ENCODE assay signal across 23 mouse cellular contexts in the genomic region with DNA sequence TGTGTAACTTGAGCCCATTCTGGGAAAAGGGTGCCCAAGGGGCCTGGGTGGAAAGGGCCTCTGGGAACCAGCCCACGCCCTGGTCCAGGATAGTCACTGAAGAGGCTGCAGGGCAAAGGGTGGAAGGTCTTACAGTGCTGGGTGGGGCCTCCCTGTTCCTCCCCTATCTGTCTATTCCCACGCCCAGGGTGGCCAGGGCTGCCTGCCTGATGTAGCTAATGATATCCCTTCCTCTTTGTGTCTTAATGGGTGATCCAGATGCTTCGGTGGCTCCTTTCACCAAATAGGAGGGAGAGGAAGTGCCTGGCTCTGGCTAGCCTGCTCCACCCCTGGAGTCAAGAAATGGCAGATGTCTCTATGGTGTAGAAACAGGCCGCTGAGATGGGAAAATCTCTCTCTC. TPM values are rescaled to one million over a fixed set of nuclear protein-coding genes. Genes with fewer than 3 reads are reported as not detected.
DNase-seq lines count a peak whose midpoint lies in the region; ATAC-seq lines count a peak whose summit lies in the region.
"Had no signal": no experiment of that assay in that cellular context is flagged by ENCODE, and none has a peak within 500 bp of the region (broad histone marks: within the 10 kb centered on the region; RNA-seq: fewer than 3 reads in every experiment).

No protein-coding gene starts in this region.

- no peak overlapping the region for H3K27ac ChIP-seq in limb, embryonic 13.5 days
- H3K27ac ChIP-seq in limb, embryonic 10.5 days = no peak overlapping the region
- H3K27ac ChIP-seq in liver, embryonic 12.5 days = peak overlapping the region; percentile 79
- no peak overlapping the region for H3K27ac ChIP-seq in forebrain, embryonic 16.5 days (ENCODE audit: low read length)
- H3K27ac ChIP-seq: stomach, postnatal 0 days had no signal

- H3K27me3 ChIP-seq in limb, embryonic 13.5 days = no peaks in the 10 kb centered on the region
- no peaks in the 10 kb centered on the region for H3K27me3 ChIP-seq in limb, embryonic 10.5 days (ENCODE audit: low read depth, poor library complexity, severe bottlenecking)
- H3K27me3 ChIP-seq in liver, embryonic 12.5 days (replicated peaks) = 0 out of 2 replicates have a peak, but pooled peaks cover 2% of the 10 kb centered on the region
- H3K27me3 ChIP-seq in forebrain, embryonic 16.5 days (replicated peaks; ENCODE audit: control insufficient read depth, insufficient read depth, low read length) = no peaks in the 10 kb centered on the region

- H3K4me1 ChIP-seq in limb, embryonic 13.5 days = peaks cover 17% of the 10 kb centered on the region
- peaks cover 19% of the 10 kb centered on the region for H3K4me1 ChIP-seq in limb, embryonic 10.5 days
- peaks cover 48% of the 10 kb centered on the region for H3K4me1 ChIP-seq in liver, embryonic 12.5 days
- peaks cover 18% of the 10 kb centered on the region for H3K4me1 ChIP-seq in forebrain, embryonic 16.5 days (replicated peaks; ENCODE audit: control insufficient read depth, insufficient read depth, low read length)

- peaks cover 26% of the 10 kb centered on the region for H3K36me3 ChIP-seq in limb, embryonic 13.5 days
- peaks cover 50% of the 10 kb centered on the region for H3K36me3 ChIP-seq in limb, embryonic 10.5 days
- H3K36me3 ChIP-seq in liver, embryonic 12.5 days = peaks cover 19% of the 10 kb centered on the region
- H3K36me3 ChIP-seq in forebrain, embryonic 16.5 days (ENCODE audit: control insufficient read depth, insufficient read depth) = no peaks in the 10 kb centered on the region

- H3K4me3 ChIP-seq in limb, embryonic 13.5 days = no peak overlapping the region
- H3K4me3 ChIP-seq in limb, embryonic 10.5 days = no peak overlapping the region
- H3K4me3 ChIP-seq in liver, embryonic 12.5 days = peak overlapping the region; percentile 25
- no peak overlapping the region for H3K4me3 ChIP-seq in forebrain, embryonic 16.5 days (replicated peaks; ENCODE audit: low read length)

- peak; percentile 12 to 29 for DNase-seq in adrenal gland, adult (ENCODE audit: inconsistent age in 2 of 2, low spot score in 1 of 2)
- DNase-seq in adrenal gland, adult 2 months = no peak
- DNase-seq in limb, embryonic 10.5 days (ENCODE audit: low spot score) = no peak
- DNase-seq in left cerebral cortex, postnatal 36 days (ENCODE audit: low spot score in 2 of 2) = no peak
- no peak for DNase-seq in retina, postnatal 1 day
- DNase-seq: cerebellum, adult 8-10 months; embryo, embryonic 11 days; kidney, adult 2 months; kidney, postnatal 36 days; left cerebral cortex, postnatal 4 days; right cerebral cortex, adult 18-20 months; thymus, postnatal 14 days had no signal

- 0 out of 2 replicates have a peak overlapping the region, but pooled peaks have one; percentile 25 for H3K9ac ChIP-seq in limb, embryonic 13.5 days
- H3K9ac ChIP-seq in liver, embryonic 12.5 days = peak overlapping the region; percentile 52
- H3K9ac ChIP-seq in forebrain, embryonic 16.5 days (replicated peaks; ENCODE audit: low read depth, low read length) = no peak overlapping the region

- whole genome bisulfite sequencing in limb, embryonic 13.5 days = 88% methylated on average over 4 of the region's 4 CpGs
- WGBS in limb, embryonic 10.5 days = 82% methylated on average over 4 of the region's 4 CpGs
- 24% methylated on average over 4 of the region's 4 CpGs for WGBS in liver, embryonic 12.5 days (ENCODE audit: insufficient replicate concordance)
- 87% methylated on average over 4 of the region's 4 CpGs for WGBS in forebrain, embryonic 16.5 days

- no peak for ATAC-seq in limb, embryonic 13.5 days (ENCODE audit: low FRiP score, low read depth)
- ATAC-seq in liver, embryonic 12.5 days = peak; percentile 52
- ATAC-seq in forebrain, embryonic 16.5 days = no peak

- H3K9me3 ChIP-seq in limb, embryonic 13.5 days = no peaks in the 10 kb centered on the region
- H3K9me3 ChIP-seq in limb, embryonic 10.5 days (replicated peaks) = no peaks in the 10 kb centered on the region
- no peaks in the 10 kb centered on the region for H3K9me3 ChIP-seq in liver, embryonic 12.5 days (replicated peaks)
- no peaks in the 10 kb centered on the region for H3K9me3 ChIP-seq in forebrain, embryonic 16.5 days (ENCODE audit: control insufficient read depth, low read length)

- H3K4me2 ChIP-seq in limb, embryonic 13.5 days (replicated peaks) = no peak overlapping the region
- peak overlapping the region; percentile 59 for H3K4me2 ChIP-seq in liver, embryonic 12.5 days
- no peak overlapping the region for H3K4me2 ChIP-seq in forebrain, embryonic 16.5 days (ENCODE audit: low read length)

- intact Hi-C loops in left cerebral cortex, postnatal 36 days (cut with DNase I) = no loop called here

RNA-seq across cellular contexts. Expression of a gene that starts 3.2 kb away (rescaled TPM):
- total RNA-seq in adrenal gland, adult 2 months (2021) = 10 to 100 TPM; 31.2 to 43.5 TPM
- polyA plus RNA-seq in adrenal gland, adult 2 months (2012; rRNA removed) = 30.2 and 32.3 TPM in 2 replicates
- 35.2 and 35.7 TPM in 2 replicates for polyA plus RNA-seq in limb, embryonic 13.5 days (2015; fragmentation: Nextera tagmentation; extraction: Ambion mirVana)
- 45.7 and 48.7 TPM in 2 replicates for polyA plus RNA-seq in limb, embryonic 10.5 days (2016; fragmentation: Nextera tagmentation; extraction: Ambion mirVana)
- 22.1 and 23.3 TPM in 2 replicates for polyA plus RNA-seq in liver, embryonic 12.5 days (2016; fragmentation: Nextera tagmentation; extraction: Ambion mirVana)
- total RNA-seq in left cerebral cortex, postnatal 36 days (2021) = 10 to 100 TPM; 41.0 to 45.7 TPM
- polyA plus RNA-seq in forebrain, embryonic 16.5 days (2015; fragmentation: Nextera tagmentation; extraction: Ambion mirVana) = 43.5 and 43.8 TPM in 2 replicates

RNA-seq across cellular contexts. Expression of a gene that starts 12.6 kb away (rescaled TPM):
- total RNA-seq in adrenal gland, adult 2 months (2021) = 10 to 100 TPM in 1 of 2 experiments, 1 to 10 TPM in 1; 6.4 to 11.8 TPM
- 20.4 and 23.8 TPM in 2 replicates for polyA plus RNA-seq in adrenal gland, adult 2 months (2012; rRNA removed)
- 4.6 and 6.2 TPM in 2 replicates for polyA plus RNA-seq in limb, embryonic 13.5 days (2015; fragmentation: Nextera tagmentation; extraction: Ambion mirVana)
- polyA plus RNA-seq in limb, embryonic 10.5 days (2016; fragmentation: Nextera tagmentation; extraction: Ambion mirVana) = 6.5 and 8.5 TPM in 2 replicates
- 0.51 and 0.62 TPM in 2 replicates for polyA plus RNA-seq in liver, embryonic 12.5 days (2016; fragmentation: Nextera tagmentation; extraction: Ambion mirVana)
- 1 to 10 TPM; 2.1 to 4.6 TPM for total RNA-seq in left cerebral cortex, postnatal 36 days (2021)
- polyA plus RNA-seq in forebrain, embryonic 16.5 days (2015; fragmentation: Nextera tagmentation; extraction: Ambion mirVana) = 2.5 and 2.7 TPM in 2 replicates
- total RNA-seq: monocyte, adult 5-6 weeks; neutrophil, adult 5-6 weeks had no signal

RNA-seq across cellular contexts. Expression of a gene that starts 46.7 kb away (rescaled TPM):
- 10 to 100 TPM; 45.8 to 55.8 TPM for total RNA-seq in adrenal gland, adult 2 months (2021)
- polyA plus RNA-seq in adrenal gland, adult 2 months (2012; rRNA removed) = 136 and 143 TPM in 2 replicates
- polyA plus RNA-seq in limb, embryonic 13.5 days (2015; fragmentation: Nextera tagmentation; extraction: Ambion mirVana) = 68.9 and 69.0 TPM in 2 replicates
- polyA plus RNA-seq in limb, embryonic 10.5 days (2016; fragmentation: Nextera tagmentation; extraction: Ambion mirVana) = 68.1 and 75.7 TPM in 2 replicates
- 61.1 and 61.5 TPM in 2 replicates for polyA plus RNA-seq in liver, embryonic 12.5 days (2016; fragmentation: Nextera tagmentation; extraction: Ambion mirVana)
- 10 to 100 TPM; 11.2 to 13.5 TPM for total RNA-seq in left cerebral cortex, postnatal 36 days (2021)
- 38.0 and 40.3 TPM in 2 replicates for polyA plus RNA-seq in forebrain, embryonic 16.5 days (2015; fragmentation: Nextera tagmentation; extraction: Ambion mirVana)

RNA-seq across cellular contexts. Expression of a gene that starts 48.7 kb away (rescaled TPM):
- total RNA-seq in adrenal gland, adult 2 months (2021) = 10 to 100 TPM; 34.7 to 69.4 TPM
- 58.2 and 59.7 TPM in 2 replicates for polyA plus RNA-seq in adrenal gland, adult 2 months (2012; rRNA removed)
- 5.2 and 5.5 TPM in 2 replicates for polyA plus RNA-seq in limb, embryonic 13.5 days (2015; fragmentation: Nextera tagmentation; extraction: Ambion mirVana)
- 3.2 and 6.4 TPM in 2 replicates for polyA plus RNA-seq in limb, embryonic 10.5 days (2016; fragmentation: Nextera tagmentation; extraction: Ambion mirVana)
- 4.1 and 5.1 TPM in 2 replicates for polyA plus RNA-seq in liver, embryonic 12.5 days (2016; fragmentation: Nextera tagmentation; extraction: Ambion mirVana)
- total RNA-seq in left cerebral cortex, postnatal 36 days (2021) = 100 to 1,000 TPM; 124 to 156 TPM
- polyA plus RNA-seq in forebrain, embryonic 16.5 days (2015; fragmentation: Nextera tagmentation; extraction: Ambion mirVana) = 8.3 and 14.4 TPM in 2 replicates

RNA-seq across cellular contexts. Expression of a gene that starts 54.9 kb away (rescaled TPM):
- not detected for total RNA-seq in adrenal gland, adult 2 months (2021)
- 0.09 and 0.68 TPM in 2 replicates for polyA plus RNA-seq in adrenal gland, adult 2 months (2012; rRNA removed)
- polyA plus RNA-seq in limb, embryonic 13.5 days (2015; fragmentation: Nextera tagmentation; extraction: Ambion mirVana) = not detected in 2 replicates
- 0.16 and 0.39 TPM in 2 replicates for polyA plus RNA-seq in limb, embryonic 10.5 days (2016; fragmentation: Nextera tagmentation; extraction: Ambion mirVana)
- not detected in 2 replicates for polyA plus RNA-seq in liver, embryonic 12.5 days (2016; fragmentation: Nextera tagmentation; extraction: Ambion mirVana)
- not detected for total RNA-seq in left cerebral cortex, postnatal 36 days (2021)
- polyA plus RNA-seq in forebrain, embryonic 16.5 days (2015; fragmentation: Nextera tagmentation; extraction: Ambion mirVana) = 0.39 and 0.61 TPM in 2 replicates
- total RNA-seq: adrenal gland, adult 18-20 months; gastrocnemius, postnatal 4 days; hematopoietic stem cell, adult 5-6 weeks; layer of hippocampus, postnatal 25 days; monocyte, adult 5-6 weeks; neutrophil, adult 5-6 weeks had no signal
- polyA plus RNA-seq: kidney, adult 2 months; lung, embryonic 16.5 days had no signal

Comparison
In these comparisons a context has a peak if more than half of its experiments do, and no peak if none do; other contexts are left out.
1. DNase-seq: peak in adrenal gland, adult (2 of 2); none in adrenal gland, adult 2 months (single experiment), limb, embryonic 10.5 days (single experiment), left cerebral cortex, postnatal 36 days (0 of 2) and retina, postnatal 1 day (single experiment).